Mouse (Mus musculus): ENCODE measurements at regions not wholly inside any gene's neighbourhood (a gene's known extent, or its start where the extent isn't known, plus 50 kb on each side); places are given as distances from the start of the nearest gene placed in this dataset.

- no peak for TF ChIP-seq TCF12 (IDR thresholded peaks at IDR 0.05; ENCODE audit: low read depth, low read length)
- TF ChIP-seq ETS1 (IDR thresholded peaks at IDR 0.05; ENCODE audit: low read depth, low read length): no peak
- TF ChIP-seq ZC3H11A (IDR thresholded peaks at IDR 0.05; ENCODE audit: low read depth, low read length): no peak
- no peak for TF ChIP-seq ZNF384 (IDR thresholded peaks at IDR 0.05; ENCODE audit: low read depth, low read length)
- no peak for DNase-seq (ENCODE audit: low read depth, low spot score)
- no peaks in the 10 kb centered on the region for H3K79me2 ChIP-seq (ENCODE audit: control insufficient read depth, insufficient read depth, low read length, poor library complexity)
Observed at GRCm38 (mm10) chr13:84741231-84741630, 448.0 kb upstream of the Ccnh start.

GRCm38 (mm10) chr13:84748331-84748730 lies 440.9 kb upstream of the Ccnh start:
- TF ChIP-seq HCFC1 (IDR thresholded peaks at IDR 0.05; ENCODE audit: low read depth, low read length): no peak
- no peak for TF ChIP-seq RCOR1 (IDR thresholded peaks at IDR 0.05; ENCODE audit: low read depth, low read length)
- TF ChIP-seq MAZ (IDR thresholded peaks at IDR 0.05; ENCODE audit: low read depth, low read length): no peak
- no peak for TF ChIP-seq MAX (IDR thresholded peaks at IDR 0.05; ENCODE audit: low read length)
- TF ChIP-seq UBTF (IDR thresholded peaks at IDR 0.05; ENCODE audit: borderline replicate concordance, insufficient read depth, low read depth, low read length): no peak
- TF ChIP-seq POLR2AphosphoS2 (IDR thresholded peaks at IDR 0.05; ENCODE audit: low read length): no peak
- no peak for TF ChIP-seq CTCF (IDR thresholded peaks at IDR 0.05 in 2 of 3, conservative IDR thresholded peaks at IDR 0.05 in 1 of 3; ENCODE audit: control insufficient read depth in 1 of 3, insufficient read depth in 1 of 3, low read depth in 2 of 3, low read length in 3 of 3, poor library complexity in 1 of 3, severe bottlenecking in 1 of 3)
- no peak for TF ChIP-seq KAT2A (conservative IDR thresholded peaks at IDR 0.05; ENCODE audit: low read depth, low read length)
- TF ChIP-seq TAL1 (IDR thresholded peaks at IDR 0.05; ENCODE audit: low read length): no peak
- no peak for TF ChIP-seq ZC3H11A (IDR thresholded peaks at IDR 0.05; ENCODE audit: low read depth, low read length)
- TF ChIP-seq CHD2 (IDR thresholded peaks at IDR 0.05; ENCODE audit: low read length): no peak
- TF ChIP-seq NRF1 (IDR thresholded peaks at IDR 0.05; ENCODE audit: insufficient read depth, low read depth, low read length, poor library complexity, severe bottlenecking): no peak
- Histone ChIP-seq H3K36me3 (ENCODE audit: control insufficient read depth in 1 of 2, insufficient read depth in 2 of 2, low read length in 2 of 2) (no peaks in the 10 kb centered on the region), H3K9ac (ENCODE audit: control insufficient read depth, low read depth, low read length, poor library complexity, severe bottlenecking) (no peak overlapping the region), H3K4me3 (ENCODE audit: control insufficient read depth in 1 of 2, insufficient read depth in 1 of 2, low read depth in 2 of 2, low read length in 2 of 2) (no peak overlapping the region), H3K27ac (ENCODE audit: control insufficient read depth, low read depth, low read length) (no peak overlapping the region), H3K9me3 (replicated peaks; ENCODE audit: insufficient read depth, low read length) (no peaks in the 10 kb centered on the region), H3K27me3 (ENCODE audit: control insufficient read depth in 1 of 2, insufficient read depth in 2 of 2, low read length in 2 of 2) (no peaks in the 10 kb centered on the region), H3K4me1 (ENCODE audit: control insufficient read depth in 1 of 2, insufficient read depth in 2 of 2, low read length in 2 of 2) (no peaks in the 10 kb centered on the region), H3K79me2 (ENCODE audit: control insufficient read depth, insufficient read depth, low read length, poor library complexity) (no peaks in the 10 kb centered on the region)
- no peak for DNase-seq (ENCODE audit: low read depth, low spot score)

More at GRCm38 (mm10) chr13:84741231-84741630, 448.0 kb upstream of the Ccnh start:
- Histone ChIP-seq H3K4me1 (ENCODE audit: control insufficient read depth in 1 of 2, insufficient read depth in 2 of 2, low read length in 2 of 2) (no peaks in the 10 kb centered on the region), H3K9ac (ENCODE audit: control insufficient read depth, low read depth, low read length, poor library complexity, severe bottlenecking) (no peak overlapping the region), H3K4me3 (ENCODE audit: control insufficient read depth in 1 of 2, insufficient read depth in 1 of 2, low read depth in 2 of 2, low read length in 2 of 2) (no peak overlapping the region), H3K36me3 (ENCODE audit: control insufficient read depth in 1 of 2, insufficient read depth in 2 of 2, low read length in 2 of 2) (no peaks in the 10 kb centered on the region), H3K27ac (ENCODE audit: control insufficient read depth, low read depth, low read length) (no peak overlapping the region), H3K9me3 (replicated peaks; ENCODE audit: insufficient read depth, low read length) (no peaks in the 10 kb centered on the region), H3K27me3 (ENCODE audit: control insufficient read depth in 1 of 2, insufficient read depth in 2 of 2, low read length in 2 of 2) (no peaks in the 10 kb centered on the region)

- no peak for DNase-seq (ENCODE audit: low read depth, low spot score)
- Histone ChIP-seq H3K4me3 (ENCODE audit: control insufficient read depth in 1 of 2, insufficient read depth in 1 of 2, low read depth in 2 of 2, low read length in 2 of 2) (no peak overlapping the region), H3K27me3 (ENCODE audit: control insufficient read depth in 1 of 2, insufficient read depth in 2 of 2, low read length in 2 of 2) (no peaks in the 10 kb centered on the region), H3K79me2 (ENCODE audit: control insufficient read depth, insufficient read depth, low read length, poor library complexity) (no peaks in the 10 kb centered on the region), H3K36me3 (ENCODE audit: control insufficient read depth in 1 of 2, insufficient read depth in 2 of 2, low read length in 2 of 2) (no peaks in the 10 kb centered on the region), H3K9ac (ENCODE audit: control insufficient read depth, low read depth, low read length, poor library complexity, severe bottlenecking) (no peak overlapping the region), H3K4me1 (ENCODE audit: control insufficient read depth in 1 of 2, insufficient read depth in 2 of 2, low read length in 2 of 2) (no peaks in the 10 kb centered on the region), H3K9me3 (replicated peaks; ENCODE audit: insufficient read depth, low read length) (no peaks in the 10 kb centered on the region), H3K27ac (ENCODE audit: control insufficient read depth, low read depth, low read length) (no peak overlapping the region)
- no peak for TF ChIP-seq MYC (IDR thresholded peaks at IDR 0.05; ENCODE audit: low read depth, low read length)
- TF ChIP-seq HCFC1 (IDR thresholded peaks at IDR 0.05; ENCODE audit: low read depth, low read length): no peak
- TF ChIP-seq TBP (IDR thresholded peaks at IDR 0.05; ENCODE audit: low read depth, low read length): no peak
- no peak for TF ChIP-seq UBTF (IDR thresholded peaks at IDR 0.05; ENCODE audit: borderline replicate concordance, insufficient read depth, low read depth, low read length)
- no peak for TF ChIP-seq ETS1 (IDR thresholded peaks at IDR 0.05; ENCODE audit: low read depth, low read length)
- no peak for TF ChIP-seq TAL1 (IDR thresholded peaks at IDR 0.05; ENCODE audit: low read length)
- no peak for TF ChIP-seq MYB (IDR thresholded peaks at IDR 0.05; ENCODE audit: low read depth, low read length)
- TF ChIP-seq POLR2AphosphoS2 (IDR thresholded peaks at IDR 0.05; ENCODE audit: low read length): no peak
- no peak for TF ChIP-seq MEF2A (IDR thresholded peaks at IDR 0.05; ENCODE audit: extremely low read depth, insufficient replicate concordance, low read depth, low read length, poor library complexity, severe bottlenecking)
Observed at GRCm38 (mm10) chr13:84749214-84749613, 440.0 kb upstream of the Ccnh start.

Measured in MEL (cell line).